Mouse (Mus musculus) gastrocnemius, postnatal 25 days (tissue): Measurements from ENCODE around the gene Zscan5b. TPM values are rescaled to one million over a fixed set of nuclear protein-coding genes. Genes with fewer than 3 reads are reported as not detected.
"Not testable (repeated sequence)": the region's sequence is repeated elsewhere in the genome, so short reads cannot be mapped to it uniquely, and the experiment has no call there.

Source experiments
- DNase-seq: peaks from one replicate; pipeline ENCODE4 v3.0.0; 2022
- total RNA-seq, 2 experiments: library from RNA; stranded (reverse); gene quantifications; 1 replicate in 1 of 2; 2 replicates in 1 of 2; pipeline ENCODE4 v1.2.3; 2021

Zscan5b gene
- total RNA-seq, 2 experiments from 2014 or later, result not detected

- DNase-seq, result no peak
These were observed 22.5 kb downstream of the Zscan5b start for GRCm38 (mm10) chr7:6244361-6245292.

GRCm38 (mm10) chr7:6252410-6252809 is 30.3 kb downstream of the Zscan5b start, which contains the start of gene Epp13:
TSS of gene Epp13 (plus strand) at chr7:6252710.
- DNase-seq, result no peak

GRCm38 (mm10) chr7:6254451-6254850 is 32.4 kb downstream of the Zscan5b start:
- DNase-seq, result no peak

- DNase-seq, result no peak
These were observed 35.3 kb downstream of the Zscan5b start for GRCm38 (mm10) chr7:6257386-6257785.

- no peak for DNase-seq
These were observed 36.4 kb downstream of the Zscan5b start for GRCm38 (mm10) chr7:6258232-6259220.

GRCm38 (mm10) chr7:6260004-6260403 is 37.9 kb downstream of the Zscan5b start:
- DNase-seq, result not testable (repeated sequence)

- no peak for DNase-seq
These were observed 40.0 kb downstream of the Zscan5b start for GRCm38 (mm10) chr7:6262120-6262519.

- DNase-seq, result no peak
These were observed 40.9 kb downstream of the Zscan5b start for GRCm38 (mm10) chr7:6262984-6263383.

- no peak for DNase-seq
These were observed 43.6 kb downstream of the Zscan5b start for GRCm38 (mm10) chr7:6265695-6266094.

- no peak for DNase-seq
These were observed 55.8 kb downstream of the Zscan5b start for GRCm38 (mm10) chr7:6277906-6278305.

- DNase-seq, result peak; percentile 29
These were observed 60.7 kb downstream of the Zscan5b start for GRCm38 (mm10) chr7:6282749-6283148.

GRCm38 (mm10) chr7:6283451-6284075 is 61.5 kb downstream of the Zscan5b start:
- DNase-seq, result peak; percentile 69

- DNase-seq, result no peak
These were observed 62.4 kb downstream of the Zscan5b start for GRCm38 (mm10) chr7:6284442-6285012.

- no peak for DNase-seq
These were observed 63.3 kb downstream of the Zscan5b start for GRCm38 (mm10) chr7:6285366-6285765.

- peak; percentile 99 for DNase-seq
These were observed 64.0 kb downstream of the Zscan5b start, which contains the start of gene Zfp667 for GRCm38 (mm10) chr7:6285842-6286705. TSS of gene Zfp667 (plus strand) at chr7:6286579.

- no peak for DNase-seq
These were observed 64.9 kb downstream of the Zscan5b start for GRCm38 (mm10) chr7:6286921-6287531.
